Mouse (Mus musculus): ENCODE measurements around the gene Igdcc4. TPM values are rescaled to one million over a fixed set of nuclear protein-coding genes. Genes with fewer than 3 reads are reported as not detected.

Igdcc4 gene
- polyA plus RNA-seq, 1 experiment: 3.1 TPM

DNA sequence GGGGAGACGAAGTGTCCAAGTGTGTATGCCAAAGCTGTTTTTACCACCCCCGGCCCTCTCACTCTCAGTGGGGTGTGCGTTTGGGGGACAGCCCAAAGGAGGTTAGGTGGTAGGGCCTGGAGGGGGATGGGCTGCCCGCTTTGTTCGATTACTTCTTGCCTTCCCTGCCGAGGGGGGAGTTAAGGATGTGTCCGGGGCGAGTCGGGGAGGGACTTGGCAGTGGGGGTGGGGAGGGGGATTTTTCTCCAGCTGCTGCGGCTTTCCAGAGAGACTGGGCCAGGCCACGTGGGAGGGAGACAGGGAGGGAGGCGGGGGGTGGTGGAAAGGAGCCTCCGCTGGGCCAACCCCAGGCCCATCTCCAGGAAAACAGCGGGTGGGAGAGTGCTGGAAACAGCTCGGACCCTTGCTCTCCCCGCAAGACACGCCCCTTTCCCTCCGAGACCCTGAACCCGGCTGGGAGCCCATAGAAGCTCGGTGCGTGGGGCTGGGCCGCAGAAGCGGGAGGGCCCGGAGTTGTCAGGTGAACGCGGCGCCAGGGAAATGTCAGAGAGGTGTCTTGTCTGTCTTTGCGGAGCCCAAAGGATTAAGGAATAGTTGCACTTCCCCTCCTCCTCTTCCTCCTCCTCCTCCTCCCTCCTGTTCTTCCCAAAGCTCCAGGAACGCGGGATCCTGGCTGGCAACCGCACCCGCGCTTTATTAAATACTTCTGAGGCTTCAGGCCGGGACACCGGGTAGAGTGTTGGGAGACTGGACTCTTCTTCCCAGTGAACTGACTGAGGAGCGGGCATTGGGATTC lies 1.3 kb downstream of the Igdcc4 start:
- peaks cover 28% of the 10 kb centered on the region for H3K4me1 ChIP-seq (ENCODE audit: control insufficient read depth, insufficient read depth, low read length)
- no peaks in the 10 kb centered on the region for H3K36me3 ChIP-seq (ENCODE audit: control insufficient read depth, insufficient read depth, low read length)
- no peak for TF ChIP-seq POLR2A (IDR thresholded peaks at IDR 0.05; ENCODE audit: control insufficient read depth, low read depth, low read length)
- no peak for TF ChIP-seq CTCF (IDR thresholded peaks at IDR 0.05; ENCODE audit: control insufficient read depth, insufficient read depth, insufficient replicate concordance, low read depth, low read length)
- no peak overlapping the region; the same call in 1 of the 2 replicates for H3K27ac ChIP-seq (ENCODE audit: control insufficient read depth, insufficient read depth, low read depth, low read length)
- peak overlapping the region; percentile 71 for H3K4me3 ChIP-seq (ENCODE audit: control insufficient read depth, low read depth, low read length)
- no peaks in the 10 kb centered on the region; the same call in 1 of the 2 replicates for H3K27me3 ChIP-seq (ENCODE audit: control insufficient read depth, insufficient read depth, low read length)

DNA sequence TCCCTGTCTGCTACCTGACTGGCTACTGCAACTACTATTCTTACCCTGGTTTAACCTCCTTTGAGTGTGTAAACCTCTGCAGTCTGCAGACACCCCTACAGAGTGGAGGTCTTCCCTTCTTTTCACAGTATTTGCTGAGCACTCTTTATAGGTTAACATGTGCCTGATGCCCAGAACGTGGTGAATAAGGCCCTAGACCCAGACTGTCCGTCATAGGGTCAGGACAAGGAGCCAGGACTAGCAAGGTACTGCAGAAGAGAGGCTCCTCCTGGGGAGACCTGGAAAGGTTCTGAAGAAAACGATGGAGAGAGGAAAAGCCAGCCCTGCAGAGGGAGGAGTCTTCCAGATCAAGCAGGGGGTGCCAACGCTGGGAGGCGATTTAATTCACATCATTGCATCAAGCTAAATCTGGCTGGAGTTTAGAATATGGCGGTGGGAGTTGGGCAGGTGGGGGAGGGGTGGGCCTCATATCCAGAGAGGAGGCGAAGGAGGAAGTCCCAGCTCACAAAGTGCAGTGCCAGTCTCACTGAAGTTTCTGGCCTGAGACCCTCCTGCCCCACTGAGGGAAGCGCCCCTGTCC lies 2.0 kb downstream of the Igdcc4 start:
- Histone ChIP-seq H3K36me3 (ENCODE audit: control insufficient read depth, insufficient read depth, low read length) (no peaks in the 10 kb centered on the region), H3K27me3 (ENCODE audit: control insufficient read depth, insufficient read depth, low read length) (no peaks in the 10 kb centered on the region; the same call in 1 of the 2 replicates), H3K4me3 (ENCODE audit: control insufficient read depth, low read depth, low read length) (no peak overlapping the region), H3K27ac (ENCODE audit: control insufficient read depth, insufficient read depth, low read depth, low read length) (no peak overlapping the region), H3K4me1 (ENCODE audit: control insufficient read depth, insufficient read depth, low read length) (peaks cover 28% of the 10 kb centered on the region)
- TF ChIP-seq POLR2A (IDR thresholded peaks at IDR 0.05; ENCODE audit: control insufficient read depth, low read depth, low read length) (no peak), CTCF (IDR thresholded peaks at IDR 0.05; ENCODE audit: control insufficient read depth, insufficient read depth, insufficient replicate concordance, low read depth, low read length) (no peak)

DNA sequence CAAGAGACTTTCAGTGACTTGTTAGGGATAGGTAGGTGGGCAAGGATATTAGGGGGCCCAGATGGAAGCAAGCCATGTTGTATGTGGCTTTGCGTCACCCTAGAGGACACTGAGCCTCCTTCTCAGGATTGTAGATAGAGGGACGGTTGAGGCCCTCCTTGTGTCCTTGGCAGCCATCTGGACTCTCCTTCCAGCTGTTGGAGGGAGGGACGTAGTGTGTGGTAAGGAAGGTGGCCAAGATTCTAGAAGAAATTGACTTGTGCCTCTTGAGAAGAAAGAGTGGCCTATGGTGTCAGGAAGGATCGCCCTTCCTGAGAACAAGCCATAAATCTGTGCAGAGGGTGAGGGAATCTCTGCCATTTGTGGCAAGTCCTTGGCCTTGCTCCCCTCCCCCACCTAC lies 5.5 kb downstream of the Igdcc4 start:
- Histone ChIP-seq H3K27me3 (ENCODE audit: control insufficient read depth, insufficient read depth, low read length) (no peaks in the 10 kb centered on the region; the same call in 1 of the 2 replicates), H3K27ac (ENCODE audit: control insufficient read depth, insufficient read depth, low read depth, low read length) (no peak overlapping the region; the same call in 1 of the 2 replicates), H3K4me1 (ENCODE audit: control insufficient read depth, insufficient read depth, low read length) (peaks cover 21% of the 10 kb centered on the region)

DNA sequence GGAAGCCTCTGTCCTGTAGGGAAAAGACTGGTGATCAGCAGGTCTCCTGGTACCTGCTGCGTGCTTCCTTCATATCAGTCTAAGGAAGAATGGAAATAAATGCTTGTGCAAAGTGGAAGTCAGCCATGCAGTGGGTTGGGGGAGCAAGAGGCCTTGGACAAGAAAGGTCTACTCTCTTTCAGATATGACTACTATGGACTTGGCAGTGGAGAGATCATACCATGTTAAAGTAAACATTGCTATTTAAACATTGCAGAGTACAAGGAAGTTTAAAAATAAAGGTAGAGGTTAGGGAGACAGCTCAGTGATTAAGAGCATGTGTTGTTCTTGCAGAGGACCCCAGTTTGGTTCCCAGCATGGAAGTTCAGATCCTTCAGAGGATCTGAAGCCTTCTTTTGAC lies 6.6 kb downstream of the Igdcc4 start:
- Histone ChIP-seq H3K4me1 (ENCODE audit: control insufficient read depth, insufficient read depth, low read length) (peaks cover 12% of the 10 kb centered on the region), H3K27me3 (ENCODE audit: control insufficient read depth, insufficient read depth, low read length) (no peaks in the 10 kb centered on the region; the same call in 1 of the 2 replicates), H3K27ac (ENCODE audit: control insufficient read depth, insufficient read depth, low read depth, low read length) (no peak overlapping the region), H3K36me3 (ENCODE audit: control insufficient read depth, insufficient read depth, low read length) (no peaks in the 10 kb centered on the region), H3K4me3 (ENCODE audit: control insufficient read depth, low read depth, low read length) (no peak overlapping the region)
- TF ChIP-seq POLR2A (IDR thresholded peaks at IDR 0.05; ENCODE audit: control insufficient read depth, low read depth, low read length): no peak

More for the DNA sequence above, 5.5 kb downstream of the Igdcc4 start:
- no peak overlapping the region for H3K4me3 ChIP-seq (ENCODE audit: control insufficient read depth, low read depth, low read length)
- H3K36me3 ChIP-seq (ENCODE audit: control insufficient read depth, insufficient read depth, low read length): no peaks in the 10 kb centered on the region
- TF ChIP-seq POLR2A (IDR thresholded peaks at IDR 0.05; ENCODE audit: control insufficient read depth, low read depth, low read length) (no peak), CTCF (IDR thresholded peaks at IDR 0.05; ENCODE audit: control insufficient read depth, insufficient read depth, insufficient replicate concordance, low read depth, low read length) (no peak)

DNA sequence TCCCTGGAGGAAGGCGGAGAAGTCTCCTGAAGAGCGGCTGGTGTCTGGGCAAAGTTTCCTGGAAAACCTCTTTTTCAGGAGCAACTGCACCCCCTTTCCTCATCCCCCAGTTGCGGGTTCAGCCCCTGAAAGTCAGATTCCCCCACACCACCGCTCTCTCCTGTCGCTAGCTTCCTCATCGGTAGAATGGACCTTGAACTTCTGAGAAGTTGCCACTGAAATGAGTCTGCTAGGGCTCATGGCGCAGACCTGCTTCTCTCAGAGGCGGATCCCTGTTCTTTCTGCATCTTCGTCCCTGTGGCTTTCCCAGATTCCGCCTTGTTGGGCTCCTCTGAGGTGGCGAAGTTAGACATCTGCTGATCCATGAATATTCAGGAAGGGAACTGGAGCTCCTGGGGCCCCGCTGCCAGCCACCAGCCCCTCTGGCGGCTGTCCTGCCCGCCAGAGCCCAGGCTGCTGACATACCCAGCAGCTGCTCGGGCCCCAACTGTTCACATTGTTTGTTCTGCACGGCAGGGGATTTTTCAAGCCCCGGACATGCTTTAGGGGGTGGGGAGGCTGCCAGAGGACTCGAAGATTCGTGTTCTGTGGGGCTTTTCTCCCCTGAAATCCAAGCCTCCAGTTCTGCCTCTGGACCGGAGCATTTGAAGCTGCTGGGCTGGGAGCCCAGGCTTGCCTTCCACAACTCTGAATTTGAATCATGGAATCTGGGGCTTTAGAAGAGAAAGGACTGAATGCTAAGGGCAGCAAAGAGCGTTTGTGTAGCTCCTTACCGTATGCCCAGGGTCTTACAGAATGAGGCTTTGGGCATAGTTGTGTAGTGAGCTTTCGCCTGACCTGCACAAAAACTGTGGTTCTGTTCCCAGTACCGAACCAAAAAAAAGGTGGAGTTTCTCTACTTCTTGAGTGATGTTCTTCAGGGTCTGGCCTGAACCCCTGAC lies 8.1 kb downstream of the Igdcc4 start:
- no peaks in the 10 kb centered on the region for H3K27me3 ChIP-seq (ENCODE audit: control insufficient read depth, insufficient read depth, low read length)
- TF ChIP-seq CTCF (IDR thresholded peaks at IDR 0.05; ENCODE audit: control insufficient read depth, insufficient read depth, insufficient replicate concordance, low read depth, low read length): no peak
- no peak for TF ChIP-seq POLR2A (IDR thresholded peaks at IDR 0.05; ENCODE audit: control insufficient read depth, low read depth, low read length)
- peaks cover 4% of the 10 kb centered on the region; the same call in 1 of the 2 replicates for H3K4me1 ChIP-seq (ENCODE audit: control insufficient read depth, insufficient read depth, low read length)
- no peak overlapping the region for H3K4me3 ChIP-seq (ENCODE audit: control insufficient read depth, low read depth, low read length)
- H3K36me3 ChIP-seq (ENCODE audit: control insufficient read depth, insufficient read depth, low read length): no peaks in the 10 kb centered on the region
- H3K27ac ChIP-seq (ENCODE audit: control insufficient read depth, insufficient read depth, low read depth, low read length): no peak overlapping the region

DNA sequence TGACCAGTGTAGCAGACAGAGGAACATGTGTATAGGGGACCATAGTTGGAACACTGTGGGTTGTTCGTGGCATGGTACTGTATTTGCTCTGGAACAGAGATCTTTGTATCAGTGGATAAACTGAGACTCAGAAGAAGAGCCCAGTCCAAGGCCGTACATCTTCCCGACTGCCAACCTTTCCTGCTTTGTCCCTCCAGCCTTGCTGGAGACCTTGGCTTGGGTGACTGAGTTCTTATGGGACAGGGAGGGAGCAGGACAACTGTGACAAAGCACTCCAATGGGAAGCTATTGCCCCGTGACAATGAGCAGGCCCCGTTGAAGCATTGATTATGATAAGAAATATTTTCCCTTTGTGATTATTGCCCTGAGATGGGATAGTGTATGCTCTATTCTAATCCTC lies 10.4 kb downstream of the Igdcc4 start:
- no peaks in the 10 kb centered on the region for H3K27me3 ChIP-seq (ENCODE audit: control insufficient read depth, insufficient read depth, low read length)
- peaks cover 4% of the 10 kb centered on the region; the same call in 1 of the 2 replicates for H3K4me1 ChIP-seq (ENCODE audit: control insufficient read depth, insufficient read depth, low read length)
- H3K36me3 ChIP-seq (ENCODE audit: control insufficient read depth, insufficient read depth, low read length): no peaks in the 10 kb centered on the region
- TF ChIP-seq POLR2A (IDR thresholded peaks at IDR 0.05; ENCODE audit: control insufficient read depth, low read depth, low read length) (no peak), CTCF (IDR thresholded peaks at IDR 0.05; ENCODE audit: control insufficient read depth, insufficient read depth, insufficient replicate concordance, low read depth, low read length) (no peak)
- H3K27ac ChIP-seq (ENCODE audit: control insufficient read depth, insufficient read depth, low read depth, low read length): no peak overlapping the region
- H3K4me3 ChIP-seq (ENCODE audit: control insufficient read depth, low read depth, low read length): no peak overlapping the region

DNA sequence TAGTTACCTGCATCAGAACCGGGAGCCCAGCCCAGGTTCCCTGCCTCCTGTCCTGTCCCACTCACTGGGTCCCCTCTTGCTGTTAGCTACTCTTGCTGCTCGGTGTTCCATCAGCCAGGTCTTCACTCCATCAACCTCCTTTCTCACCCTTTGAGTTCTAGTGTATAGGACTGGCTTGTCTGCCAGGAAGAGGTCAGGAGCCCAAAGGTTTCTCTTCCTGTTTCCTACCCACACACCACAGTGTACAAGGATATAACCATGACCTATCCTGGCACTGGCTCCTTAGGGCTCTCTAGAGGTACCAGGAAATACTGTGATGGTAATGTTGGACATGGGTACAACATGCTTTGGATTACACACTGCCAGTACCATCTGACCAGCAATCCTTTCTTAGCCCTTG lies 12.4 kb downstream of the Igdcc4 start:
- TF ChIP-seq CTCF (IDR thresholded peaks at IDR 0.05; ENCODE audit: control insufficient read depth, insufficient read depth, insufficient replicate concordance, low read depth, low read length) (no peak), POLR2A (IDR thresholded peaks at IDR 0.05; ENCODE audit: control insufficient read depth, low read depth, low read length) (no peak)
- no peak overlapping the region for H3K4me3 ChIP-seq (ENCODE audit: control insufficient read depth, low read depth, low read length)
- no peak overlapping the region for H3K27ac ChIP-seq (ENCODE audit: control insufficient read depth, insufficient read depth, low read depth, low read length)
- no peaks in the 10 kb centered on the region for H3K4me1 ChIP-seq (ENCODE audit: control insufficient read depth, insufficient read depth, low read length)
- H3K27me3 ChIP-seq (ENCODE audit: control insufficient read depth, insufficient read depth, low read length): no peaks in the 10 kb centered on the region
- no peaks in the 10 kb centered on the region for H3K36me3 ChIP-seq (ENCODE audit: control insufficient read depth, insufficient read depth, low read length)
